Mouse (Mus musculus): Measurements from ENCODE around the gene Pdpn. TPM values are rescaled to one million over a fixed set of nuclear protein-coding genes. Genes with fewer than 3 reads are reported as not detected.
"Not testable (repeated sequence)": the region's sequence is repeated elsewhere in the genome, so short reads cannot be mapped to it uniquely, and the experiment has no call there.

The Pdpn gene
- polyA plus RNA-seq (2011; ENCODE audit: insufficient read depth, insufficient read length, low read depth, missing spikeins), result 179 and 198 TPM in 2 replicates

- Histone ChIP-seq H3K27me3 (ENCODE audit: control insufficient read depth, insufficient read depth, low read length, poor library complexity, severe bottlenecking) (no peaks in the 10 kb centered on the region), H3K27ac (ENCODE audit: insufficient read depth, low read length) (peak within 1 kb of the TSS; percentile 29; the same call in 1 of the 2 replicates), H3K4me1 (ENCODE audit: control insufficient read depth, insufficient read depth, low read length) (peaks cover 3% of the 10 kb centered on the region), H3K9me3 (replicated peaks; ENCODE audit: control insufficient read depth, insufficient read depth, low read length, poor library complexity, severe bottlenecking) (peaks cover 2% of the 10 kb centered on the region; the same call in 1 of the 2 replicates), H3K9ac (ENCODE audit: low read depth, poor library complexity, severe bottlenecking) (peak within 1 kb of the TSS; percentile 54), H3K36me3 (ENCODE audit: control insufficient read depth, insufficient read depth, low read length, poor library complexity, severe bottlenecking) (no peaks in the 10 kb centered on the region), H3K4me3 (ENCODE audit: low read depth, low read length) (peak within 1 kb of the TSS; percentile 94)
- TF ChIP-seq POLR2A (IDR thresholded peaks at IDR 0.05; ENCODE audit: insufficient read depth, low read length), result peak; percentile 67
- TF ChIP-seq CTCF (IDR thresholded peaks at IDR 0.05; ENCODE audit: low read depth, low read length), result no peak
- 0 out of 2 replicates have a peak, but pooled peaks have one; percentile 11 for TF ChIP-seq EP300 (IDR thresholded peaks at IDR 0.05; ENCODE audit: insufficient read depth, low read depth, low read length)
Observed at GRCm38 (mm10) chr4:143299325-143300070, at the start of gene Pdpn. Gene Pdpn (minus strand): TSS chr4:143299564.

GRCm38 (mm10) chr4:143348678-143349077 lies 49.3 kb upstream of the Pdpn start:
- H3K27me3 ChIP-seq (ENCODE audit: control insufficient read depth, insufficient read depth, low read length, poor library complexity, severe bottlenecking), result peaks cover 10% of the 10 kb centered on the region; the same call in 1 of the 2 replicates
- no peak overlapping the region for H3K4me3 ChIP-seq (ENCODE audit: low read depth, low read length)
- TF ChIP-seq EP300 (IDR thresholded peaks at IDR 0.05; ENCODE audit: insufficient read depth, low read depth, low read length), result no peak
- TF ChIP-seq CTCF (IDR thresholded peaks at IDR 0.05; ENCODE audit: low read depth, low read length), result no peak
- no peak for TF ChIP-seq POLR2A (IDR thresholded peaks at IDR 0.05; ENCODE audit: insufficient read depth, low read length)
- no peak overlapping the region for H3K27ac ChIP-seq (ENCODE audit: insufficient read depth, low read length)
- no peak overlapping the region for H3K9ac ChIP-seq (ENCODE audit: low read depth, poor library complexity, severe bottlenecking)
- no peaks in the 10 kb centered on the region for H3K9me3 ChIP-seq (replicated peaks; ENCODE audit: control insufficient read depth, insufficient read depth, low read length, poor library complexity, severe bottlenecking)
- H3K36me3 ChIP-seq (ENCODE audit: control insufficient read depth, insufficient read depth, low read length, poor library complexity, severe bottlenecking), result no peaks in the 10 kb centered on the region
- H3K4me1 ChIP-seq (ENCODE audit: control insufficient read depth, insufficient read depth, low read length), result no peaks in the 10 kb centered on the region

- H3K36me3 ChIP-seq (ENCODE audit: control insufficient read depth, insufficient read depth, low read length, poor library complexity, severe bottlenecking); H3K9me3 ChIP-seq (replicated peaks; ENCODE audit: control insufficient read depth, insufficient read depth, low read length, poor library complexity, severe bottlenecking); H3K27me3 ChIP-seq (ENCODE audit: control insufficient read depth, insufficient read depth, low read length, poor library complexity, severe bottlenecking); H3K4me3 ChIP-seq (ENCODE audit: low read depth, low read length); H3K27ac ChIP-seq (ENCODE audit: insufficient read depth, low read length); H3K4me1 ChIP-seq (ENCODE audit: control insufficient read depth, insufficient read depth, low read length); H3K9ac ChIP-seq (ENCODE audit: low read depth, poor library complexity, severe bottlenecking): not testable (repeated sequence)
Observed at GRCm38 (mm10) chr4:143345491-143345890, 46.1 kb upstream of the Pdpn start.

- no peaks in the 10 kb centered on the region for H3K9me3 ChIP-seq (replicated peaks; ENCODE audit: control insufficient read depth, insufficient read depth, low read length, poor library complexity, severe bottlenecking)
- H3K27ac ChIP-seq (ENCODE audit: insufficient read depth, low read length), result no peak overlapping the region
- H3K4me3 ChIP-seq (ENCODE audit: low read depth, low read length), result no peak overlapping the region
- H3K9ac ChIP-seq (ENCODE audit: low read depth, poor library complexity, severe bottlenecking), result no peak overlapping the region
- TF ChIP-seq POLR2A (IDR thresholded peaks at IDR 0.05; ENCODE audit: insufficient read depth, low read length) (no peak), CTCF (IDR thresholded peaks at IDR 0.05; ENCODE audit: low read depth, low read length) (no peak), EP300 (IDR thresholded peaks at IDR 0.05; ENCODE audit: insufficient read depth, low read depth, low read length) (no peak)
- no peaks in the 10 kb centered on the region for H3K4me1 ChIP-seq (ENCODE audit: control insufficient read depth, insufficient read depth, low read length)
- H3K27me3 ChIP-seq (ENCODE audit: control insufficient read depth, insufficient read depth, low read length, poor library complexity, severe bottlenecking), result no peaks in the 10 kb centered on the region
- no peaks in the 10 kb centered on the region for H3K36me3 ChIP-seq (ENCODE audit: control insufficient read depth, insufficient read depth, low read length, poor library complexity, severe bottlenecking)
Observed at GRCm38 (mm10) chr4:143341470-143341869, 42.1 kb upstream of the Pdpn start.

GRCm38 (mm10) chr4:143339808-143340207 lies 40.4 kb upstream of the Pdpn start:
- H3K4me3 ChIP-seq (ENCODE audit: low read depth, low read length), result no peak overlapping the region
- no peaks in the 10 kb centered on the region for H3K9me3 ChIP-seq (replicated peaks; ENCODE audit: control insufficient read depth, insufficient read depth, low read length, poor library complexity, severe bottlenecking)
- no peaks in the 10 kb centered on the region for H3K27me3 ChIP-seq (ENCODE audit: control insufficient read depth, insufficient read depth, low read length, poor library complexity, severe bottlenecking)
- H3K4me1 ChIP-seq (ENCODE audit: control insufficient read depth, insufficient read depth, low read length), result peaks cover 2% of the 10 kb centered on the region
- H3K27ac ChIP-seq (ENCODE audit: insufficient read depth, low read length), result no peak overlapping the region
- TF ChIP-seq POLR2A (IDR thresholded peaks at IDR 0.05; ENCODE audit: insufficient read depth, low read length) (no peak), CTCF (IDR thresholded peaks at IDR 0.05; ENCODE audit: low read depth, low read length) (no peak), EP300 (IDR thresholded peaks at IDR 0.05; ENCODE audit: insufficient read depth, low read depth, low read length) (no peak)
- no peaks in the 10 kb centered on the region for H3K36me3 ChIP-seq (ENCODE audit: control insufficient read depth, insufficient read depth, low read length, poor library complexity, severe bottlenecking)
- no peak overlapping the region for H3K9ac ChIP-seq (ENCODE audit: low read depth, poor library complexity, severe bottlenecking)

GRCm38 (mm10) chr4:143336096-143336495 lies 36.7 kb upstream of the Pdpn start:
- H3K27me3 ChIP-seq (ENCODE audit: control insufficient read depth, insufficient read depth, low read length, poor library complexity, severe bottlenecking), result no peaks in the 10 kb centered on the region
- H3K27ac ChIP-seq (ENCODE audit: insufficient read depth, low read length), result no peak overlapping the region
- H3K9ac ChIP-seq (ENCODE audit: low read depth, poor library complexity, severe bottlenecking), result no peak overlapping the region
- no peak overlapping the region for H3K4me3 ChIP-seq (ENCODE audit: low read depth, low read length)
- peaks cover 2% of the 10 kb centered on the region for H3K4me1 ChIP-seq (ENCODE audit: control insufficient read depth, insufficient read depth, low read length)
- H3K36me3 ChIP-seq (ENCODE audit: control insufficient read depth, insufficient read depth, low read length, poor library complexity, severe bottlenecking), result no peaks in the 10 kb centered on the region
- TF ChIP-seq CTCF (IDR thresholded peaks at IDR 0.05; ENCODE audit: low read depth, low read length) (no peak), EP300 (IDR thresholded peaks at IDR 0.05; ENCODE audit: insufficient read depth, low read depth, low read length) (no peak), POLR2A (IDR thresholded peaks at IDR 0.05; ENCODE audit: insufficient read depth, low read length) (no peak)
- H3K9me3 ChIP-seq (replicated peaks; ENCODE audit: control insufficient read depth, insufficient read depth, low read length, poor library complexity, severe bottlenecking), result no peaks in the 10 kb centered on the region
